Mouse (Mus musculus): ENCODE results near the gene Slc16a1. TPM values are rescaled to one million over a fixed set of nuclear protein-coding genes. Genes with fewer than 3 reads are reported as not detected.

Slc16a1 gene
- total and polyA plus RNA-seq, 2 experiments: 30.8 to 34.2 TPM

DNA sequence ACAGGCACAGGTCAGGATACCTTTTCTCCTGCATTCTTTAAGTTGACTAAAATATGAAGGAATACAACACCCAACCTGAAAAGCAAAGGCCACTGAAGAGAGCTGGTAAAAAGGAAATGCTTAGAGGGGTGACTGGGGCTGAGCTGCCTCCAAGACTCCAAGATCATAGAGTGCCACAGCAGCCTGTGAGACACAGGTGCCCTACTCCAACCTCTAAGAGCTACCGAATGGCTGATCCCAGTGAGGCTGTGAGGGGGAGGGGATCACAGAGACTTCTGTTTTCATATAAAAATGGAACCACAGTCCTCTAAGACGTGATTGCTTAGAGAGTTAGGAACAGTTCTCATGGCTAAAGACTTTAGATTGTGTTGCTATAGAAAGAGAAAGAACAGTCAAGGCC, 23.3 kb upstream of the Slc16a1 start:
- no peak for TF ChIP-seq POLR2A (IDR thresholded peaks at IDR 0.05; ENCODE audit: extremely low read depth, insufficient read depth, low read length)
- TF ChIP-seq CTCF (IDR thresholded peaks at IDR 0.05; ENCODE audit: low read depth, low read length): no peak
- 85% methylated on average over 2 of the region's 2 CpGs for WGBS
- Histone ChIP-seq H3K27me3 (ENCODE audit: control insufficient read depth, insufficient read depth, low read length) (no peaks in the 10 kb centered on the region), H3K36me3 (ENCODE audit: control insufficient read depth, insufficient read depth, low read length) (no peaks in the 10 kb centered on the region), H3K4me3 (ENCODE audit: insufficient read depth, low read depth, low read length) (no peak overlapping the region), H3K9ac (ENCODE audit: low read depth, low read length) (no peak overlapping the region), H3K27ac (replicated peaks; ENCODE audit: insufficient read depth, low read depth, low read length) (no peak overlapping the region), H3K4me1 (ENCODE audit: control insufficient read depth, insufficient read depth, low read length) (peaks cover 2% of the 10 kb centered on the region), H3K79me2 (ENCODE audit: control insufficient read depth, insufficient read depth, low read length) (no peaks in the 10 kb centered on the region)
- DNase-seq (ENCODE audit: extremely low read depth, low read depth, low spot score): no peak

DNA sequence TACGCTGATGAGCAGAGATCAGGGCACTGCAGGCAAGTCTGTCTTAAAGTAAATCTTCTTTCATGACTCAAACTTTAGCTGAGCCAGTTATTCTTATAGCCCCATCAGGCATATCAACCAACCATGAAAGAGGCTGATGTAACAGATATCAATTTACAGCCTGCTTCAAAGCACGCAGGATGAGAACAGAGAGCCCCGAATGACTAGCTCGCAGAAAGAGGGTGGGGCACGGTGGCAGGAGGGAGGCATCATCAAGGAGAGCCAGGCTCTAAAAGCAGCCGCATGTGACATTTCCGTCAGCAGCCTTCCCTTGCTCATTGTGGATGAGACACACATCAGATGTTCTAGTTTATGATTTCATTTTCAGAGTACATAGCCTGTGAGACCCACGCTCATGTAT, 22.3 kb upstream of the Slc16a1 start:
- Histone ChIP-seq H3K4me3 (ENCODE audit: insufficient read depth, low read depth, low read length) (no peak overlapping the region), H3K4me1 (ENCODE audit: control insufficient read depth, insufficient read depth, low read length) (peaks cover 2% of the 10 kb centered on the region), H3K27me3 (ENCODE audit: control insufficient read depth, insufficient read depth, low read length) (no peaks in the 10 kb centered on the region), H3K9ac (ENCODE audit: low read depth, low read length) (no peak overlapping the region), H3K79me2 (ENCODE audit: control insufficient read depth, insufficient read depth, low read length) (no peaks in the 10 kb centered on the region), H3K27ac (replicated peaks; ENCODE audit: insufficient read depth, low read depth, low read length) (no peak overlapping the region), H3K36me3 (ENCODE audit: control insufficient read depth, insufficient read depth, low read length) (no peaks in the 10 kb centered on the region)
- no peak for TF ChIP-seq CTCF (IDR thresholded peaks at IDR 0.05; ENCODE audit: low read depth, low read length)
- TF ChIP-seq POLR2A (IDR thresholded peaks at IDR 0.05; ENCODE audit: extremely low read depth, insufficient read depth, low read length): no peak
- 81% methylated on average over 8 of the region's 8 CpGs for WGBS
- DNase-seq (ENCODE audit: extremely low read depth, low read depth, low spot score): no peak

DNA sequence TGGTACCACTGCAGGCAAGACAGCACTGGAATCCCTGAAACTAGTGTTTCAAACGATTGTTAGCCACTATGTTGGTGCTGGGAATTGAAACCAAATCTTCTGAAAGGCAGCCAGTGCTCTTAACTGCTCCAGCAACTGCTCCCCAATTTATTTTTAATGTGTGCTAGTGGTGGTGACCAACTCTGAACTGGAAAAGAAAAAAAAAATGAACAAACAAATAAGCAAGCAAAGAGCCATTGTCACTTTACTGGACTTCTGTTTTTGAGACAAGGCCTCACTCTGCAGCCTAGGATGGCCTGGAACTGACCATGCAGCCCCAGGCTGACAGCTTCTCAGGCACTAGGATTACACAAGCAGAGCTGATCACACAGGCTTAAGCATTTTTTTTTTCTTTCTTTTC, 16.6 kb upstream of the Slc16a1 start:
- H3K27me3 ChIP-seq (ENCODE audit: control insufficient read depth, insufficient read depth, low read length): no peaks in the 10 kb centered on the region
- H3K4me3 ChIP-seq (ENCODE audit: insufficient read depth, low read depth, low read length): no peak overlapping the region
- no peaks in the 10 kb centered on the region for H3K4me1 ChIP-seq (ENCODE audit: control insufficient read depth, insufficient read depth, low read length)
- H3K36me3 ChIP-seq (ENCODE audit: control insufficient read depth, insufficient read depth, low read length): no peaks in the 10 kb centered on the region
- no peak overlapping the region for H3K9ac ChIP-seq (ENCODE audit: low read depth, low read length)
- H3K79me2 ChIP-seq (ENCODE audit: control insufficient read depth, insufficient read depth, low read length): no peaks in the 10 kb centered on the region
- no peak overlapping the region for H3K27ac ChIP-seq (replicated peaks; ENCODE audit: insufficient read depth, low read depth, low read length)
- TF ChIP-seq POLR2A (IDR thresholded peaks at IDR 0.05; ENCODE audit: extremely low read depth, insufficient read depth, low read length): no peak
- TF ChIP-seq CTCF (IDR thresholded peaks at IDR 0.05; ENCODE audit: low read depth, low read length): no peak
- DNase-seq (ENCODE audit: extremely low read depth, low read depth, low spot score): no peak
- WGBS: 32% methylated on average over 1 of the region's 1 CpGs

DNA sequence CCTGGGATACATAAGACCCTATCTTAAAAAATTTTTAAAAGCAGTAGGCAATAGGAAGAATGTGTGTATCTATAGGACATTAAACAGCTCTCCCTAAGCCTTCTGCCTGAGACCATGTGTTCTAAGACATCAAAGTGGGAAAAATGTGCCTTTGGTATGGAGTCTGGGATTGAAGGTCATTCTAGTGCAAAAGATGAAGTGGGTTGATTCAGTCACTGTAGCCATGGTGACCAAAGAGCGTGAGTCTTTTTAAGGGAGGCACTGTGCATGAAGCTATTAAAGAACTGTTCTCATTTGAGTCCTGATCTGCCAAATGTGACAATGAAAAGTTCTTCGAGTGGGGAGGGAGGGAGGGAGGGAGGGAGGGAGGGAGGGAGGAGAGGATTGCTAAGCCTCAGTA, 8.7 kb upstream of the Slc16a1 start:
- Histone ChIP-seq H3K4me1 (ENCODE audit: control insufficient read depth, insufficient read depth, low read length) (no peaks in the 10 kb centered on the region), H3K36me3 (ENCODE audit: control insufficient read depth, insufficient read depth, low read length) (no peaks in the 10 kb centered on the region), H3K79me2 (ENCODE audit: control insufficient read depth, insufficient read depth, low read length) (no peaks in the 10 kb centered on the region), H3K27me3 (ENCODE audit: control insufficient read depth, insufficient read depth, low read length) (no peaks in the 10 kb centered on the region), H3K27ac (replicated peaks; ENCODE audit: insufficient read depth, low read depth, low read length) (no peak overlapping the region), H3K4me3 (ENCODE audit: insufficient read depth, low read depth, low read length) (no peak overlapping the region), H3K9ac (ENCODE audit: low read depth, low read length) (no peak overlapping the region)
- TF ChIP-seq POLR2A (IDR thresholded peaks at IDR 0.05; ENCODE audit: extremely low read depth, insufficient read depth, low read length): no peak
- no peak for TF ChIP-seq CTCF (IDR thresholded peaks at IDR 0.05; ENCODE audit: low read depth, low read length)
- 78% methylated on average over 2 of the region's 2 CpGs for WGBS
- no peak for DNase-seq (ENCODE audit: extremely low read depth, low read depth, low spot score)

DNA sequence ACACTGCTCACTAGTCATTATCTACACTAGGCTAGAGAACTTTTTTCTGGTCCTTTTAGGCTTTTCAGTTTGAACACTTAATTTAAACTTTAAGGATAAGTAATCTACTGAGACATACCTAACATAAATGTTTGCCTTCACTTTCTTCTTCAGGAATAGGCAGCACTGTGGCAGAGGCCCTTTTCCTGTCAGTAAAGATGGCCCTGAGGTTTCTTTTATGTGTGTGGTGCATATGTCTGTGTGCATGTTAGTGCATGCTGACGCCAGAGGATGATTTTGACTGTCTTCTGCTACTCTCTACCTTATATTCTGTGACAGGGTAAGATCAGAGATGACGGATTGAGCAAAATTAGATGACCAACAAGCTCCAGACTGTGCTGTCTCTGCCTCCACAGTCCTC, 7.5 kb upstream of the Slc16a1 start:
- H3K27ac ChIP-seq (replicated peaks; ENCODE audit: insufficient read depth, low read depth, low read length): no peak overlapping the region

DNA sequence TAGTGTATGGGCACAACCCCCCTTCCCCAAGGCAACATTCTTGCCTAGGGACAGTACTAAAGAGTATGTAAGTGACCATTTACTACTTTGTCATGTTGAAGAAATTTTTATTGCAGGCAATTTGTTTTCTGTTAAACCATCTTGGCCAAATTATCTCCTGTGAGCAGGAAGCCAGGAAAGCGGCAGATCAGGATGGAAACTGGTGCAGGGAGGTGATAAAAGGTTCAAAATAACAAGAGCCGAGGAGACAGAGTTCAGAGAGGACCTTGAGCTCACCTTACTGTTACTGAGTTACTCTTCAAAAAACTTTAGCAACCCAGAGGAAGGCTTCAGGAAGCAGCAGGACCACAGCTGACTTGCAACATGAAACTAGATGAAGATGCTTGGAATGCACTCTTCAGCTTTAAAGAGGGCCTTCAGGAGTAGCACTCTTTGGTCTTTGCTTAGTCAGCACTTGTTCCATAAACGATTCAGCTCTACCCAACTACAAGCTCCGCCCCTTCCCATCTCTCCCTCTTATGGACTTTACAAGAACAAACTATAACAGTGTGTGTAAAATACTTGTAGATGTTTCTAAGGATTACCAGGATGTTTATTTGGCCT, 5.8 kb upstream of the Slc16a1 start:
- Histone ChIP-seq H3K27ac (replicated peaks; ENCODE audit: insufficient read depth, low read depth, low read length) (no peak overlapping the region), H3K4me1 (ENCODE audit: control insufficient read depth, insufficient read depth, low read length) (no peaks in the 10 kb centered on the region)
- WGBS: 66% methylated on average over 4 of the region's 4 CpGs

More for the DNA sequence above, 7.5 kb upstream of the Slc16a1 start:
- H3K4me1 ChIP-seq (ENCODE audit: control insufficient read depth, insufficient read depth, low read length): no peaks in the 10 kb centered on the region
- H3K27me3 ChIP-seq (ENCODE audit: control insufficient read depth, insufficient read depth, low read length): no peaks in the 10 kb centered on the region
- no peaks in the 10 kb centered on the region for H3K36me3 ChIP-seq (ENCODE audit: control insufficient read depth, insufficient read depth, low read length)
- DNase-seq (ENCODE audit: extremely low read depth, low read depth, low spot score): no peak
- no peak overlapping the region for H3K9ac ChIP-seq (ENCODE audit: low read depth, low read length)
- H3K4me3 ChIP-seq (ENCODE audit: insufficient read depth, low read depth, low read length): no peak overlapping the region
- 100% methylated on average over 2 of the region's 2 CpGs for WGBS
- TF ChIP-seq CTCF (IDR thresholded peaks at IDR 0.05; ENCODE audit: low read depth, low read length) (no peak), POLR2A (IDR thresholded peaks at IDR 0.05; ENCODE audit: extremely low read depth, insufficient read depth, low read length) (no peak)
- no peaks in the 10 kb centered on the region for H3K79me2 ChIP-seq (ENCODE audit: control insufficient read depth, insufficient read depth, low read length)

More for the DNA sequence above, 5.8 kb upstream of the Slc16a1 start:
- no peak overlapping the region for H3K9ac ChIP-seq (ENCODE audit: low read depth, low read length)
- TF ChIP-seq CTCF (IDR thresholded peaks at IDR 0.05; ENCODE audit: low read depth, low read length) (no peak), POLR2A (IDR thresholded peaks at IDR 0.05; ENCODE audit: extremely low read depth, insufficient read depth, low read length) (no peak)
- no peak for DNase-seq (ENCODE audit: extremely low read depth, low read depth, low spot score)
- no peaks in the 10 kb centered on the region for H3K27me3 ChIP-seq (ENCODE audit: control insufficient read depth, insufficient read depth, low read length)
- H3K79me2 ChIP-seq (ENCODE audit: control insufficient read depth, insufficient read depth, low read length): 0 out of 2 replicates have a peak, but pooled peaks cover 3% of the 10 kb centered on the region
- H3K36me3 ChIP-seq (ENCODE audit: control insufficient read depth, insufficient read depth, low read length): no peaks in the 10 kb centered on the region
- H3K4me3 ChIP-seq (ENCODE audit: insufficient read depth, low read depth, low read length): no peak overlapping the region
